ENCODE assay signal across 10 mouse cellular contexts in the genomic region with DNA sequence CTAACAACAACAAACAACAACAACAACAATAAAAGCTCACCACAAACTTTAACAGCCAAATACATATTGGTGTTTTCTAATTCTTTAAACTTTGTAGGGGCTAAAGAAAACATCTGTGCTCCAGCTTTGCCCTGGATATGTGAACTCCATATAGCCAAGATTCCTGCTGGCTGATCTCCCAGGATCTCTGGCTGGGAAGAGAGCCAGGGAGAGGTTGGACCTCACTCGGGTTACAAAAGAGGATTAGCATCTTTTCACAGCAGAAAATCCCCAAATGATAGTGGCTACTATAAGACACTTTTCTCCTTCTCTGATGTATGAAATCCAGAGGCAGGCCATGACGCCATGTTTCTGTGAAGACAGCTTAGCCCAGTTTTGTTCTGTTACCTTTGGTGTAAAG. TPM values are rescaled to one million over a fixed set of nuclear protein-coding genes. Genes with fewer than 3 reads are reported as not detected.
DNase-seq lines count a peak whose midpoint lies in the region; ATAC-seq and TF ChIP-seq lines count a peak whose summit lies in the region.
"Had no signal": no experiment of that assay in that cellular context is flagged by ENCODE, and none has a peak within 500 bp of the region (broad histone marks: within the 10 kb centered on the region; RNA-seq: fewer than 3 reads in every experiment).

No protein-coding gene starts in this region.

- no peaks in the 10 kb centered on the region for H3K27me3 ChIP-seq in kidney, adult 2 months (replicated peaks; ENCODE audit: control insufficient read depth, insufficient read depth, low read length)
- H3K27me3 ChIP-seq in kidney, embryonic 14.5 days (ENCODE audit: control insufficient read depth, insufficient read depth, low read length): no peaks in the 10 kb centered on the region
- H3K27me3 ChIP-seq in embryonic facial prominence, embryonic 14.5 days (replicated peaks; ENCODE audit: control insufficient read depth, insufficient read depth, low read length): no peaks in the 10 kb centered on the region
- no peaks in the 10 kb centered on the region; the same call in 1 of the 2 replicates for H3K27me3 ChIP-seq in intestine, embryonic 16.5 days (replicated peaks; ENCODE audit: control insufficient read depth, insufficient read depth, low read length)
- no peaks in the 10 kb centered on the region for H3K27me3 ChIP-seq in forebrain, embryonic 12.5 days
- H3K27me3 ChIP-seq: forebrain, embryonic 13.5 days had no signal

- H3K36me3 ChIP-seq in kidney, adult 2 months (ENCODE audit: control insufficient read depth, insufficient read depth, low read length): no peaks in the 10 kb centered on the region
- no peaks in the 10 kb centered on the region for H3K36me3 ChIP-seq in kidney, embryonic 14.5 days (ENCODE audit: control insufficient read depth, insufficient read depth, low read length)
- no peaks in the 10 kb centered on the region for H3K36me3 ChIP-seq in embryonic facial prominence, embryonic 14.5 days (ENCODE audit: control insufficient read depth, insufficient read depth, low read length)
- H3K36me3 ChIP-seq in intestine, embryonic 16.5 days (ENCODE audit: control insufficient read depth, insufficient read depth, low read length): no peaks in the 10 kb centered on the region
- H3K36me3 ChIP-seq in forebrain, embryonic 12.5 days (replicated peaks): no peaks in the 10 kb centered on the region
- H3K36me3 ChIP-seq: midbrain, embryonic 12.5 days had no signal

- no peak for ATAC-seq in kidney, embryonic 14.5 days (ENCODE audit: low FRiP score, low TSS enrichment)
- peak; percentile 69 for ATAC-seq in embryonic facial prominence, embryonic 14.5 days (ENCODE audit: low read depth)
- ATAC-seq in intestine, embryonic 16.5 days: no peak
- ATAC-seq in forebrain, embryonic 12.5 days (ENCODE audit: low FRiP score): no peak
- ATAC-seq: forebrain, embryonic 13.5 days had no signal

- H3K9ac ChIP-seq in kidney, embryonic 14.5 days (ENCODE audit: low read depth, low read length): no peak overlapping the region
- no peak overlapping the region for H3K9ac ChIP-seq in embryonic facial prominence, embryonic 14.5 days (ENCODE audit: low read depth, low read length)
- H3K9ac ChIP-seq in intestine, embryonic 16.5 days (ENCODE audit: low read depth, low read length): no peak overlapping the region
- H3K9ac ChIP-seq in forebrain, embryonic 12.5 days: no peak overlapping the region
- H3K9ac ChIP-seq: forebrain, embryonic 13.5 days; midbrain, embryonic 12.5 days had no signal

- no peak overlapping the region for H3K4me2 ChIP-seq in kidney, embryonic 14.5 days (replicated peaks; ENCODE audit: low read depth, low read length)
- H3K4me2 ChIP-seq in embryonic facial prominence, embryonic 14.5 days (ENCODE audit: low read depth, low read length): no peak overlapping the region
- H3K4me2 ChIP-seq in intestine, embryonic 16.5 days (ENCODE audit: low read depth, low read length): no peak overlapping the region
- H3K4me2 ChIP-seq in forebrain, embryonic 12.5 days: no peak overlapping the region
- H3K4me2 ChIP-seq: forebrain, embryonic 13.5 days; midbrain, embryonic 12.5 days had no signal

- no peaks in the 10 kb centered on the region for H3K4me1 ChIP-seq in kidney, adult 2 months (ENCODE audit: control insufficient read depth, insufficient read depth, low read length)
- H3K4me1 ChIP-seq in kidney, embryonic 14.5 days (ENCODE audit: control insufficient read depth, insufficient read depth, low read length): 0 out of 2 replicates have a peak, but pooled peaks cover 11% of the 10 kb centered on the region
- H3K4me1 ChIP-seq in embryonic facial prominence, embryonic 14.5 days (ENCODE audit: control insufficient read depth, insufficient read depth, low read length): peaks cover 9% of the 10 kb centered on the region
- H3K4me1 ChIP-seq in intestine, embryonic 16.5 days (ENCODE audit: control insufficient read depth, insufficient read depth, low read length): no peaks in the 10 kb centered on the region
- H3K4me1 ChIP-seq in forebrain, embryonic 12.5 days: peaks cover 6% of the 10 kb centered on the region; the same call in 1 of the 2 replicates
- H3K4me1 ChIP-seq: midbrain, embryonic 12.5 days had no signal

- 48% methylated on average over 2 of the region's 2 CpGs for WGBS in kidney, adult 2 months
- WGBS in kidney, embryonic 14.5 days: 60% methylated on average over 2 of the region's 2 CpGs
- 11% methylated on average over 2 of the region's 2 CpGs for WGBS in embryonic facial prominence, embryonic 14.5 days
- 38% methylated on average over 2 of the region's 2 CpGs for WGBS in intestine, embryonic 16.5 days
- WGBS in forebrain, embryonic 12.5 days: 26% methylated on average over 2 of the region's 2 CpGs

- no peak overlapping the region for H3K27ac ChIP-seq in kidney, adult 2 months (ENCODE audit: insufficient read depth, low read depth, low read length)
- H3K27ac ChIP-seq in kidney, embryonic 14.5 days (ENCODE audit: low read depth, low read length): no peak overlapping the region; the same call in 1 of the 2 replicates
- peak overlapping the region; percentile 41 for H3K27ac ChIP-seq in embryonic facial prominence, embryonic 14.5 days (replicated peaks; ENCODE audit: low read depth, low read length)
- peak overlapping the region; percentile 33 for H3K27ac ChIP-seq in intestine, embryonic 16.5 days (ENCODE audit: low read length)
- H3K27ac ChIP-seq in forebrain, embryonic 12.5 days: no peak overlapping the region
- H3K27ac ChIP-seq: forebrain, embryonic 13.5 days; midbrain, embryonic 12.5 days had no signal

- no peak overlapping the region for H3K4me3 ChIP-seq in kidney, adult 2 months (ENCODE audit: insufficient read depth, low read depth, low read length)
- H3K4me3 ChIP-seq in kidney, embryonic 14.5 days (ENCODE audit: low read length): no peak overlapping the region
- no peak overlapping the region for H3K4me3 ChIP-seq in embryonic facial prominence, embryonic 14.5 days (ENCODE audit: low read depth, low read length)
- H3K4me3 ChIP-seq in intestine, embryonic 16.5 days (ENCODE audit: low read length): no peak overlapping the region
- H3K4me3 ChIP-seq in forebrain, embryonic 12.5 days (replicated peaks): no peak overlapping the region
- H3K4me3 ChIP-seq: forebrain, embryonic 13.5 days; midbrain, embryonic 12.5 days had no signal

- DNase-seq in kidney, adult 2 months: peak; percentile 69
- DNase-seq in embryonic facial prominence, embryonic 14.5 days (ENCODE audit: low spot score): peak; percentile 92
- DNase-seq in skeletal muscle tissue, adult 2 months (ENCODE audit: low read depth, low spot score): peak; percentile 59
- no peak for DNase-seq in spleen, postnatal 14 days (ENCODE audit: low spot score in 2 of 2)
- DNase-seq in thymus, postnatal 14 days: no peak

- no peaks in the 10 kb centered on the region for H3K9me3 ChIP-seq in kidney, embryonic 14.5 days (ENCODE audit: control insufficient read depth, low read length)
- no peaks in the 10 kb centered on the region for H3K9me3 ChIP-seq in embryonic facial prominence, embryonic 14.5 days (ENCODE audit: control insufficient read depth, low read length)
- no peaks in the 10 kb centered on the region for H3K9me3 ChIP-seq in intestine, embryonic 16.5 days (ENCODE audit: control insufficient read depth, low read length)
- H3K9me3 ChIP-seq in forebrain, embryonic 12.5 days: no peaks in the 10 kb centered on the region
- H3K9me3 ChIP-seq: forebrain, embryonic 13.5 days; midbrain, embryonic 12.5 days had no signal

- TF ChIP-seq POLR2A in kidney, adult 2 months (IDR thresholded peaks at IDR 0.05; ENCODE audit: low read depth, low read length): no peak

- no peak for TF ChIP-seq CTCF in kidney, adult 2 months (conservative IDR thresholded peaks at IDR 0.05; ENCODE audit: insufficient read depth, insufficient read length, low read depth, low read length)

RNA-seq across cellular contexts. Expression of a gene that starts 6.7 kb away (rescaled TPM):
- polyA plus RNA-seq in kidney, adult 2 months (2012; rRNA removed): 1.8 and 2.4 TPM in 2 replicates
- polyA plus RNA-seq in kidney, embryonic 14.5 days (2014; fragmentation: Nextera tagmentation; extraction: Ambion mirVana): 9.7 and 10.1 TPM in 2 replicates
- polyA plus RNA-seq in embryonic facial prominence, embryonic 14.5 days (2014; fragmentation: Nextera tagmentation; extraction: Ambion mirVana): 7.2 and 10.4 TPM in 2 replicates
- polyA plus RNA-seq in intestine, embryonic 16.5 days (2015; fragmentation: Nextera tagmentation; extraction: Ambion mirVana): 5.8 and 7.4 TPM in 2 replicates
- 7.3 and 7.9 TPM in 2 replicates for polyA plus RNA-seq in forebrain, embryonic 12.5 days (2016; fragmentation: Nextera tagmentation; extraction: Ambion mirVana)

Comparison
In these comparisons a context has a peak if more than half of its experiments do, and no peak if none do; other contexts are left out.
1. DNase-seq: peak in kidney, adult 2 months (single experiment), embryonic facial prominence, embryonic 14.5 days (single experiment) and skeletal muscle tissue, adult 2 months (single experiment); none in spleen, postnatal 14 days (0 of 2) and thymus, postnatal 14 days (single experiment).
2. H3K27ac ChIP-seq: peak in embryonic facial prominence, embryonic 14.5 days (single experiment) and intestine, embryonic 16.5 days (single experiment); none in kidney, adult 2 months (single experiment), kidney, embryonic 14.5 days (single experiment) and forebrain, embryonic 12.5 days (single experiment).